Mouse (Mus musculus) kidney, postnatal 10 days (tissue): ENCODE measurements around the gene Nup85.

Source experiments
- DNase-seq: peaks from one replicate; pipeline ENCODE4 v3.0.0; 2021; ENCODE audit warnings: mixed read lengths

The Nup85 gene

DNA sequence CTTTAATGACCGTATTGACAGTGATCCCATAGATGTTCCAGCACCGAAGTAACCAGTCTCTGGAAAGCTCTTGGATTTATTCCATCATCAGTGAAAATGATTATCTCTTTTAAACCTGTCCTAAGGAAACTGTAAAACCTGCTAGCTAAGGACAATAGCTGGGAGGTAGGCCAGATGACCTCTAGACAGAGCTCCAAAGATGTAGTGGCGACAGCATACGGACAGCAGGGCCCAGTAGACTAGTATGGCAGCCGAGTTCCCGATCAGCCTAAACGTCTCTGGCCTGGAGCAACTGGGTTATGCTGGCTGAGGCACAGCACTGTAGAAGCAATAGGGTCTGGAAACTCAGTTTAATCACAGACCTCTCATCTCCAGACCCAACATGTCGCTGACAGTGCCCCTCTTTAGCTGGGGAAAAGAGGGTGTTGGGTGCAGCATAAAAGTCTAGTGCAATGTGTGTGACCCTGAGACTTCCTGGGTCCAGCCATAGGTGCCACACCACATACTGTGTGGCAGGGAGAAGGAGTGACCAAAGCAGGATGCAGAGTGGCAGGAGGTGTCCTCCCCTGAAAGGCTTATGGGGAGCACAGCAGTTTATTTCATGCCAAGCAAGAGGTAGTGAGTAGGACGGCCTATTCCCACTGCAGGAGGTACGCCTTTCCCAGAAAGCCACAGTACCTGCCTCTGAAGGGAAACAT, 20.3 kb downstream of the Nup85 start:
- DNase-seq: no peak

DNA sequence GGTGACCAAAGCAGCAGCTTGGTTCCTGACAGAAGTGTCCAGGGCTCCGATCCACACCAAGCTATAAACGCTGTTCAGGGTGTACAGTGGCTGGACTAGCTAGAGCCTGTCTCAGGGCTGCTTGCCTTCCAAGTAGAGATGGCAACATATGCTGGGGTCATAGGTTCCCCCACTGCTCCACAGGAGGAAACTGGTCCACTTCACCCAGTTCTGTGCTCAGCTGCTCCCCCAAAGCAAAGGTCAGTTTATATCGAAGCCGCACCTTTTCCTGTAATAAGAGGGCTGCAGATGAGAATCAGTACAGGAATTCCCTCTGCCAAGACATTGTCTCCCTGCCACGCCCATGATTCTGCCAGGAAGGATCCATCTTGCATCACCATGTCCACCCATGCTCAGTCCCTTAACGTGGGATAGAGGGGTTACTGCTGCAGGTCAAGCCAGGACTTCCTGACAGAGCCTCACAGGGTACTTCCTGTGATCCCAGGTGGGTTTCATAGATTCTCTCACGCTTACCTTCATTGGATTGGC, 21.4 kb downstream of the Nup85 start:
- DNase-seq: no peak

DNA sequence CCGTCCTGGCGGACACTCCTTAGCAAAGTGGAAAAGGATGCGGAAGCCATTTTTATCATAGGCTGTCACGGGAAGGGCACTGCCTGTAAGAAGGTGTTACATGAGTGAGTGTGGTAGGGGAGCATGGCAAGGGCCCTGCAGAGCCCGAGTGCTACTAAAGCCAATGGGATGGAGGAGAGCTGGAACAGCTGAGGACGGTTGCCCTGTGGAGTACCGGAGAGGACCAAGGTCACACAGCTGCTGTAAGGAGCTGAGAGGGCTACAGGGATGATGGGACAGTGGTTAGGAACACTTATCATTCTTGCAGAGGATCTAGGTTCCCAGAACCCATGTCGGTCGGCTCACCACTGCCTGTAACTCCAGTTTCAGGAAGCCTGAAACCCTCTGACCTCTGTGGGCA, 22.2 kb downstream of the Nup85 start:
- no peak for DNase-seq

DNA sequence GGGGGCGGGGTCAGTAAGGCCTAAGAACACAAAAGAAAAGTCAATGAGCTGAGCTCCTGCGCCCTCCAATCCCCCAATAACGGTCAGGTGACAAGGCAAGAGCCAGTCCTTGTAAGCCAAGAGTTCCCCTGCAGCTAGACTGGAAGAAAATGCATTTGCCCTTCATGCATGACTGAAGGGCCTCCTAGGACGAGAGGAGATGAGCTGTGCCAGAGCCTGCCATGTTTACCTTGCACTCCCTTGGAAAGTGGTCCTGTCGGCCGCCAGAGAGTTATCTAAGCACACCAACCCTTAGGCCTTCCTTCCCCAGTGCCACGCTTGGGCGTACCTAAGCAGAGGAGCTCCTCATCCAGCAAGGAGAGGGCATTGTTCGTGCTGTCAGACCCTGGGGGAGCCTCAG, 23.8 kb downstream of the Nup85 start:
- no peak for DNase-seq

DNA sequence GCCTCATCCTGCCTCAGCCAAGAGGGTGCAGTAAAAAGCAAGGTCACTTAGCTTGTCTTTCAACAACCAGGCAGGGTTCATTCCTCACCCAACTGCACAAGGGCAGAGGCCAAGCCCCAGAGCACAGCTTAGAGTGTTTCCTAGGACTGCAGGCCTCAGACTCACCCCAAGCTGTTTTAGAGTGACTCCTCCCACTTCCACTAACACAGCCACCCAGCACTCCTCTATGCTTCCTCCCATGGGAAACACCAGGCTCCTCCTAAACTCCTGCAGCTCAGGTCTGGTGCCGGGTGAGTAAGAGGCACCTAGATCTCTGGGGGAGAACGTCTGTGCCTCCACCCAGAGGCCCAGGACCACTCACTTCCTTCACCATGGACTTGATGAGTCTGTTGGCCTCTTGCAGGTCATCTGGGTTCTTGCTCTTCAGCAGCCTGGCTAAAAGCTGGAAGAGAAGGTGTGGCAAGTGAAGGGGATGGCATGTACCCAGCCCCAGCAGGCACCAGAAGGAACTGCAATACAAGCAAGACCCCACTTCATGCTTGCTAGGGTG, 26.4 kb downstream of the Nup85 start:
- no peak for DNase-seq

DNA sequence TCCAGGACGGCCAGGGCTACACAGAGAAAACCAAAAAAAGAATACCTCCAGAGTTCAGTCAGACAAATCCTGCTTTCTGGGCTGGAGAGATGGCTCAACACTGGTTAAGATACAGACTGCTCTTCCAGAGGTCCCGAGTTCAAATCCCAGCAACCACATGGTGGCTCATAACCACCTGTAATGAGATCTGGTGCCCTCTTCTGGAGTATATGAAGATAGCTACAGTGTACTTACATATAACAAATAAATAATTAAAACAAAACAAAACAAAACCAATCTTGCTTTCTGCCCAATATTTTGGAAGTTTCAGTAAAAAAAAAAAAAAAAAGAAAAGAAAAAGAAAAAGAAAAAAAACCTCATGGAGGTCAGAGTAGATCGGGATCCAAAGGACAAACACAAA, 31.0 kb downstream of the Nup85 start:
- no peak for DNase-seq

DNA sequence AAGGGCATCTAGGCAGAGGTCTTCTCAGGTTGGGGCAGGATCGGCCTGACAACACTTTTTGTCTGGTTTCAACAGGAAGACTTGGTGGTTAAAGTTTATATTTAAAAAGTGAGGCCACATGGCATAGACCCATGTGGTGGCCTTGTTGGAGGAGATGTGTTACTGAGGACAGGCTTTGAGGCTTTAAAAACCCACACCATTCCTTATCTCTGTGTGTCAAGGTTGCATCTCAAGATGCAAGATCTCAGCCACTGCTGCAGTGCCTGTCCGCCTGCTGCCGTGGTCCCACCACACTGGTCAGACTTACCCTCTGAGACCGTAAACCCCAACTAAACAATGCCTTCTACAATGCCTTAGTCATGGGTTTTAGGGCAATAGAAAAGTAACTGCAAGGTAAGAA, 34.1 kb downstream of the Nup85 start:
- DNase-seq: no peak

DNA sequence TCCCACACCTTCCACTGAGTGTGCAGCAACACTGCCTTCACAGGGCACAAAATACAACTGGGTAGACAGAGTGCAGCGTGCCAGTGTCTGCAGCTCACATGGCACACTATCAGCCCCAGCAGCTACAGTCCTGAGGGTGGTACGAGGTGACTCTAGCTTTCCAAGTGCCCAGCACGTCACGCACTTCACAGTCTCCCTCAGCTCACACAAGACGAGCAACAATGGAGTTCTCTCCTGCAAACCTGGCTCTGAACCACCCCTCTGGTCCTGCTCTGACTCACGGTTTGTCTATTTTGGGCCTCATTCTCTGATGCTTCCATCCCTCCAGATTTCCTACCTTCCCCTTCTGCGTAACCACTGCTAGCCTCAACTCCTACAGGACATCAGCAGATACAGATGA, 35.5 kb downstream of the Nup85 start:
- DNase-seq: no peak

DNA sequence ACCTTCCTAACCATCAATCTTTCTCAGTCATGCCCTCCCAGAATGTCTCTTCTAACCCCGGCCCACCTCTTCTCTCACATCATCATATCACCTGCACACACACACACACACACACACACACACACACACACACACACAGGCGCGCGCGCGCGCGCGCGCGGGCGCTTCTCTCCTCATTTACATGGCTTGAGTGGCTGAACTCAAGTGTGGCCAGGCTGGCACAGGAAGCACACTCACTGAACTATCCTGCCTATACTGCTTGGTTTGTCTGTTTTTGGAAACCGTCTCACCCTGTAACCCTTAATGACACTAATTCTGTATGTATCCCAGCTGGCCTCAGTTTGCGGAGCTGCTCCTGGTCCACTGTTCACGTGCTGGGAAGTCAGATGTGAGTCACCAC, 36.5 kb downstream of the Nup85 start:
- no peak for DNase-seq

DNA sequence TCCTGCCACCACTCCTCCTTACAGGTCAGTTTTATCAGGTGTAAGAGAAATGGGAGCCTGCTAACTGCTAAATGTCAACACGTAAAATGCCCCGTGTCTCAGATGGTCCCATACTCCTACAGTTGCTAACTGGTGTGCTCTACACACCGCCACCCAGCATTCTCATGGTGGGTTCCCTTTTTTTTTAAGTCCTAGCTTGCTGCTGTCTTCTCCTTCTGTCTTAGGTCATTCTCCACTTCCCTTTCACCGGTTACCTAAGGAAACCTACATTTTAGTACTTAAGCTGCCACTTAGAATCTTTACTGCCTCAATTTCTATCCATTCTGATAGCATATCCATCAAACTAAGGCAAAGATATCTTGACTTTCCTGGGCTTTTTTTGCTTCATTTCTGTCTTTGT, 36.9 kb downstream of the Nup85 start:
- no peak for DNase-seq

DNA sequence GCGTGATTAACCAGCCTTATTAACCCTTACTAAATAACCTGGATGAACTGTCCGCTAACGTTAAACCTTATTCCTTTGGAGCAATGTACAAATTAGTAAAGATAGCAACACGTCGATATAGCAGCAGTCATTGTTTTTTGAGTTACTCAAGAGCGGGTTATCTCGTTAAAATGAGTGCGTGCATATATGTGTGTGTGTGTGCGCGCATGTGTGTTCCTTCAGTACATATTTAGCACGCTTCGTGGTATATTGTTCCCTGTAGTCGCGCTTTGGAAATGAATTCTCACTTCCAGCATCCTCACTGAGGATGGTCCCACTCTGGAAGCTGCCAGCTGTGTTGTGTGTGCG, 38.9 kb downstream of the Nup85 start:
- DNase-seq: no peak

DNA sequence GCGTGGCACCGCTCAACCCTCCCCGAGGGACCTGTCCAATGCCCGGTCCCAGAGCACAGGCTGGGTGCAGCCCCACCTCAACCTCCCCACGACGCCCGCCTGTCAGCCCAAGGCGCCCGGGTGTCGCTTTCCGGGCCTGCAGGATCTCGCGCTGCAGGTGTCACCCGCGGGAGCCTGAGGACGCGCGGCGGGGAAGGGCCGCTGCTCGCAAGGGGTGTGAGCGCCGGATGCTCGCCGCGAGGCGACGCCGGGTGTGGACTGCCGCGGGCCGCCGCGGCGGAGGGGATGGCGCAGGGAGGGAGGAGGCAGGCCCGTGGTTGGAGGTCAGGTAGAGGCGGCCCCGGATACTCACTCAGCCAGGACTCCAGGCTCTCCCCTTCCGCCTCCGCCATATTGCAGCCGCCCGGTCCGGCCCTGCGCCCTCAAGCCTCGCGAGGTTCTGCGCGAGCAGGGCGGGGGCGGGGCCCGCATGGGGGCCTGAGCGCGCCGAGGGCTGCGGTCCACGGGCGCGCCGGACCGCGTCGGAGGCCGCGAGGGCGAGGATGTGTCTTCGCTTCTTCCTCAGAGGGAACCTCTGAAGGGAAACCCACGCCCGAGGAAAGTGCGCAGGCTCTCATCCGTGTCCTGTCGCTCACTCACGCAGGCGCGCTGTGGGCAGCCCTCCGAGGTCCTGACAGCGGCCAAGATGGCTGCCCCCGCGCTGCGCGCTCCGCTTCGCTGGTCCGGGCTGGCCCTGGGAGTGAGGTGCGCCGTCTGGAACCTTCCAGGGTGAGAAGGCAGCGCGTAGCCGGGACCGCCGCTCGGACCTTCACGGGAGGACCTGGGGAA, 39.5 kb downstream of the Nup85 start, which contains the start of the genes Mrps7 and Gga3:
Gene Mrps7, plus strand, starts transcription at position 450 of the 828 bp plus-strand sequence.
Gene Gga3, minus strand, starts transcription at position 576 of the 828 bp plus-strand sequence.
- DNase-seq: peak; percentile 96

DNA sequence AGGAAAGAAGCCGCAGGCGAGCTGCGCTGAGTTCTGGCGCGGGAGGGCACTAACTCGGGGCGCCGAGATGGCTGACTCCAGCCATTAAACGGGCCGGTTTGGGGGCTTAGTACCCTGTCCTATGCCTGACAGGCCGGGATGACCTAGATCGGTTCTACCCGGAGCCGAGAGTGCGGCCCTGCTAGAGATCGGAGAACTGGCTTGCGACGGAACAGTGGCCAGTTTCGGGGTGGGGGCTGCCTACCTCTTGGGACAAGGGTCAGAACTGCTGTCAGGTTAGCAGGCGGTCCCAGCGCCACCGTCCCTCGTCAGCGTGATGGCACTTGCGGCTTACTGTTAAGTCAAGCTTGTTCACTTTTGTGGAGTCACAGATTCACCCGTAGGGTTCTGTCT, 40.1 kb downstream of the Nup85 start:
- DNase-seq: no peak

DNA sequence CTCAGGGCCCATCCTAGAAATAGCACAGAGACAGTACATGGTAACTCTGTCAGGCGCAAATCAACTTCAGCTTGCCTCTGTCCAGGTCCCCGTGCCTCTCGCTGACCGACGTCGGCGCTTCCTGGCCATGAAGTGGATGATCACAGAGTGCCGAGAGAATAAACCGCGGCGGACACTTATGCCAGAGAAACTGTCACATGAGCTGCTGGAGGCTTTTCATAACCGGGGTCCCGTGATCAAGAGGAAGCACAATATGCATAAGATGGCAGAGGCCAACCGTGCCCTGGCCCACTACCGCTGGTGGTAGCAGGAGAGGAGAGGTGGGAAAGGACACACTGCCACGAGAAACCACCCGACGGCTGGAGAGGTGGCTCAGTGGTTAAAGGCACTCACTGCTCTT, 42.5 kb downstream of the Nup85 start:
- DNase-seq: no peak

DNA sequence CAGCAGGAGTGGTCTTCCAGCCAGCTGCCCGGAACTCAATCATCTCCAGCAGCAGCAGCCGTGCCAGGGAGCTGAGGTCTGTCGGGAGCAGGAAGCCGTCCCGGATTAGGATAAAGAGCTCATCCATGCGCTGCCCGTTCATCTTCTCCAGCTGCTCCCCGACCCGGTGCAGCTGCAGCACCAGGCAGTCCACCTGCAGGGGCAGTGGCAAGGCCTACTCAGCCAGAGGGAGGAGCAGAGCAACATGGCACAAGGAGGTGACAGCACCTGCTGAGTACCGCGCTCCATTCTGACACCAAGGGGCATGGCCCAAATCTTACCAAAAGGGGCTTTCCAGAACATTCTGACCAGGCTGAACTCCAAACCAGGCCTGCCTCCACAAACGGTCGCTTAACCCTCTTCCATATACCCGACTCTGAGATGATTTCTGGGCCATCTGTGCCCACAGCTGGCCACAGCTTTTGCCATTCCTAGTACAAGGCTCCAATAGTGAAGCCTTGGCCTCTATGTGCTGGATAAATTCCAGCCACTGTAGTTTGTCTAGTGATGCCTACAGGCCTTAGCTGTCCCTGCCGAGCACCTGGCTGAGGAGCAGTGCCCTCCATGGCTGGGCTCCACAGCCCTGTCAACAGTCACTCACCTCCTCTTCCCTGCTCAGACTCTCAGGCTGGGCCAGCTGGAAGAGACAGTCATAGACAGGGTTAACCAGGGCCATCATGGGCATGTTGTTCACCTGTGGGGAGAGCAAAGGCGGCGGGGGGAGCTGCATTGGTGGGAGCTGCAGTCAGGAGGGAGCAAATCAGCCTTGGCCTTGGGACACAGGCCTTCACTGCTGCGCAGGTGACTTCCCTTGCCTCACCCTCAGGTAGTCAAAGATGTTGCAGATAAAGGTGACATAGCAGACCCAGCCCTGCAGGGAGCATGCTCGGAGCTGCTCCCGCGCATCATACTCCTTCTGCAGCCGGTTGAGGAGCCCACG, 44.5 kb downstream of the Nup85 start:
- DNase-seq: no peak

DNA sequence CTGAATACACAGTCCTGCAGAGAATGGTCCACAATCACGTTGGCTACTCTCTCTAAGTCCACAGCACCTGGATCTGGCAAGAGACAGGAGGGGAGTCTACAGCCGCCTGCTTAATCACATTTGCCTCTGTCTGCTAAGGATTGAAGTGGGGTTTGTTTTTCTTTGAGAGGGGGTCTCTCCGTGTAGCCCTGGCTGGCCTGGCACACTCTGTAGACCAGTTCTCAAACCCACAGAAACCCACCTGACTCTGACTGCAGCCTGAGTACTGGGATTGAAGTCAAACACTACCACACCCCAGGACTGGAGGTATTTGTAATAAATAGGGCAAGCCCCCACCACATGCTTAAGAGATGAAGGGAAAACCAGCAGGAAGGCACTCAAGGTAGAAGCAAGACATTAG, 45.3 kb downstream of the Nup85 start:
- DNase-seq: no peak

DNA sequence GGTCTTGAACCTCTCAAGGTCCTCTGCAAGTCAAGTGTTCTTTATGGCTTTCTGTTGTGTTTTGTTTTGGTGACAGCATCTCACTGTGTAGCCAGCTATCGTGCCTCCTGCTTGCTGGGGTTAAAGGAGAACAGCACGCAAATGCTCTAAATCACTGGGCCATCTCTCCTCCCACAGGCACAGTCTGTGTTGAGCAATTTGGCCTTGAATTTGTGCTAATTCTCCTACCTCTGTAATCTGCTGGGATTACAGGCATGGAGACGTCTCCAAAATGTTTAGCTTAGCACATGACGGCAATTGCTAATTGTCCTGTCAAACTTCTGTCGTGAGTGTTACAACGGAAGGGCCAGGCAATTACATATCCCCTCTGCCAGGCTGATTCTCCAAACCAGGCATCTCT, 46.9 kb downstream of the Nup85 start:
- DNase-seq: no peak

DNA sequence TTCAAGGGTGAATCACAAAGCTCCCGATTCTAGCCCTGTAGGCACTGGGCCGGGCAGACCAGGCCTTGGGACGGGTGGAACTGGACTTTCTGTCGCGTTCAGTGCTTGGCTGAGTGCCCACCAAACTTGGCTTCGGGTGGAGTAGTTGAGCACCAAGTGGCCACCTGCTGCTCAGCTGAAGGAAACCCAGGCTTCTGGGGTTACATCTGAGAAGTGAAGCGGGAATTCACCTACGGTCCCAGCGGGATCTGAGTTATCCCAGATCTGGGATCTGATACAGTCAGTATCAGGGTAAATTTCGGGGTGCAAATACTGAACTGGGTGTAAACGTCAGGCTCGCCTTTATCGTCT, 47.8 kb downstream of the Nup85 start:
- peak; percentile 91 for DNase-seq

DNA sequence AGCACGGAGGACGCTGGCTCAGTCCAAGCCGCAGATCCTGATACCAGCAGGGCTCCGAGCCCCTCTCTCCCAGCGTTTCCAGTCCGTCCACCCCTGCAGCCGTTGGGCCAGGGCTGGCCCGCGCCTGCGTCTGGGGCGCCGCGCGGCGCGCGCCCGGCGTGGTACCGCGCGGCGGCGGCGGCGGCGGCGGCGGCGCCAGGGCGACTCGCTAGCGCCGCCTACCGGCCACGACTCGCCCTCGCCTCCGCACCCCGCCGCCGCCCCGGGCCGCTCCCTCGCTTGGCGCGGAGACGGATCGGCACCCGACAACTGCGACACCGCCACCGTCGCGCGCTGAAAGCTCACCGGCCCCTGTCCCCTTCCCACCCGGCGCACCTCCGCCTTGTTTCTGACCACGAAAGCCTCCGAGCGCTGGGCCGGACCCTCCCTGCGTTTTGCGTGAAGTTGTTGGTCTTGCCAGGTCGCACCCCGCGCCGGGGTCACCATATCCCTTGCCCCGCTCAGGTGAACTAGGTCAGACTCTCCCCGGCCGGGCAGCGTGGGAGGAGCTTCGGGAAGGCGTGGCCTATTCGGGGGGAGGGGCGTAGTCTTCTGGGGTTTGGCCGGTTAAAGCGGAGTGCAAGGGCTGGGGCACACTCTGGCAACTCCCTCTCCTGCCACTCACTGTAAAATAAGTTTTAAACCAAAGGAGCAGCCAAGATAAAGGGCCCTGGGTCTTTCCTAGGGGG, 48.3 kb downstream of the Nup85 start, which contains the start of gene Mif4gd:
Gene Mif4gd, minus strand, starts transcription at position 560 of the 728 bp plus-strand sequence.
- DNase-seq: peak; percentile 95

DNA sequence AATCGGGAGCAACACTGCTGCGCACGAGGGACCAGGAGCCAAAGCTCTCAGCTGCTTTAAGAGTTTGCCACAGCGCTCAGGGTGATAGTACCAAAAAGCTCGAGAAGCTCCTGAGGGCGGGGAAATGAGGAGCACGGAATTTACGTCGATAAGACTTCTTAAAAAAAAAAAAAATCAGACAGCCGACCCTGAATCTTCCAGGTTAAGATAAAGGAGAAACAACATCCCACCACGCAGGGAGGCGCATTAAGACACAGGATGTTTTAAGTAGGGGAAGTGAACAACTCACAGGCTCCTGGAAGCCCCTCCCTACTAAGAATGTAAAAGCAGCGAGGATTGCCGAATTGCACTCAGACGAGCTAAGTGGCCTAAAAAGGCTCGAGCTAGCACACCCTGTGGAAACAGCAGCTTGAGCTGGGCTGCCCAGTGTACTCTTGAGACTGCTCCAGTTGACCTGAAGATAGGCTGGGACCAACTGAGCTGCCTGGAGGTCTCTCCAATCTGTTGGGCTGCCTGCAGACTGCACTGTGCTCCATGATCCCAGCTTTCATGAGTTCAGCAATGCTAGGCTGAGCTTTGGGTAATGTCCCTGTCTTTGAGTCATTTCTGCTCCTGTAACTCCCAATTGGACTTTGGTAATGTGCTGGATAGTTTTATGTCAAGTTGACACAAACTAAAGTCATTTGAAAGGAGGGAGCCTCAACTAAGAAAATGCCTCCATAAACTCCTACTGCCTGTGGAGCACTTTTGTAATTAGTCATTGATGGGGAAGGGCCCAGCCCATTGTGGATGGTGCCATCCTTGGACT, 49.1 kb downstream of the Nup85 start:
- no peak for DNase-seq
